Mouse (Mus musculus): ENCODE measurements around the gene Notch4. TPM values are rescaled to one million over a fixed set of nuclear protein-coding genes. Genes with fewer than 3 reads are reported as not detected.
A peak's percentile ranks its signal among the peaks of the same experiment; 100 is the strongest.

Gene Notch4
- total RNA-seq, 1 experiment from 2014 or later: 0.35 TPM

GRCm38 (mm10) chr17:34606186-34607039 lies 42.3 kb downstream of the Notch4 start:
- ATAC-seq (replicated peaks in 1 of 2; ENCODE audit: insufficient read depth in 1 of 2, low FRiP score in 2 of 2, low TSS enrichment in 1 of 2, low read depth in 1 of 2, poor library complexity in 2 of 2, severe bottlenecking in 2 of 2): no peak

DNA sequence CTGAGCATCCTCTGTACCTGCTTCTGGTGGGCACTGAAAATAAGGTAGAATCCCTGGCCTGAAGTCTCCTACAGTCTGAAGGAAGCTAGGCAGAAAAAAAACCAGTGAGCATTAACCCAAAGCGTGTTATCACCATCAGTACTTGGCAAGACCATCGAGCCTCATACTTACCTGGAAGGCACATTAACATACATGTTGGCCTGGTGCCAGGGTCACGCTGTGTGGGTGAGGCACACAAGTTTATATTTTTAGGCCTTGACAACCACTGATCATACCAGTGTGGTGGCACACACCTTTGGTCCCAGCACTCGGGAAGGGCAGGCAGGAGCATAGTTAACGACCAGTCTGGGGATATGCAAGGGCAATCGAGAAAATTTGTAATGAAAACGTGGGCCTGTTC lies 43.9 kb downstream of the Notch4 start:
- no peak for ATAC-seq (replicated peaks in 1 of 2; ENCODE audit: insufficient read depth in 1 of 2, low FRiP score in 2 of 2, low TSS enrichment in 1 of 2, low read depth in 1 of 2, poor library complexity in 2 of 2, severe bottlenecking in 2 of 2)

DNA sequence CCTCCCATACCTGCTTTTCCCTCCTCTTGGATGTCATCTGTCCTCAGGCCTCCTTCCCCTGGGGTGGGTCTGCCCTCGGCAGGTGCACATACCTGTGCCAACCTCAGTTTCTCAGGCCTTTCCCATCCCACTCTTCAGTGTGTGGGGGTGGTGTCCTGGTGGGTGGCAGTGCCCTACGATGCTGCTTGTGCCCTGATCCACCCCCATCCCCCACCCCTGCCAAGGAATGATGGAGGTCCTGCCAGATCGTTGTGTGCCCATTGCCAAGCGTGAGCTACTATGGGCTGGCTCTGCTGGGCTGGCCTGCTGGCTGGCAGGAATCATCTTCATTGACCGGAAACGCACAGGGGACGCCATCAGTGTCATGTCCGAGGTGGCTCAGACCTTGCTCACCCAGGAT lies 47.0 kb downstream of the Notch4 start:
- no peak for ATAC-seq (replicated peaks in 1 of 2; ENCODE audit: insufficient read depth in 1 of 2, low FRiP score in 2 of 2, low TSS enrichment in 1 of 2, low read depth in 1 of 2, poor library complexity in 2 of 2, severe bottlenecking in 2 of 2)

GRCm38 (mm10) chr17:34613054-34613645 lies 49.1 kb downstream of the Notch4 start:
- no peak for ATAC-seq (replicated peaks in 1 of 2; ENCODE audit: insufficient read depth in 1 of 2, low FRiP score in 2 of 2, low TSS enrichment in 1 of 2, low read depth in 1 of 2, poor library complexity in 2 of 2, severe bottlenecking in 2 of 2)

- no peak for ATAC-seq (replicated peaks in 1 of 2; ENCODE audit: insufficient read depth in 1 of 2, low FRiP score in 2 of 2, low TSS enrichment in 1 of 2, low read depth in 1 of 2, poor library complexity in 2 of 2, severe bottlenecking in 2 of 2)
Measured at GRCm38 (mm10) chr17:34613830-34614229, 49.8 kb downstream of the Notch4 start.

- ATAC-seq (replicated peaks in 1 of 2; ENCODE audit: insufficient read depth in 1 of 2, low FRiP score in 2 of 2, low TSS enrichment in 1 of 2, low read depth in 1 of 2, poor library complexity in 2 of 2, severe bottlenecking in 2 of 2): no peak
Measured at GRCm38 (mm10) chr17:34615871-34616270, 51.8 kb downstream of the Notch4 start, which contains the start of gene Egfl8. Gene Egfl8 (minus strand): TSS chr17:34615971.

DNA sequence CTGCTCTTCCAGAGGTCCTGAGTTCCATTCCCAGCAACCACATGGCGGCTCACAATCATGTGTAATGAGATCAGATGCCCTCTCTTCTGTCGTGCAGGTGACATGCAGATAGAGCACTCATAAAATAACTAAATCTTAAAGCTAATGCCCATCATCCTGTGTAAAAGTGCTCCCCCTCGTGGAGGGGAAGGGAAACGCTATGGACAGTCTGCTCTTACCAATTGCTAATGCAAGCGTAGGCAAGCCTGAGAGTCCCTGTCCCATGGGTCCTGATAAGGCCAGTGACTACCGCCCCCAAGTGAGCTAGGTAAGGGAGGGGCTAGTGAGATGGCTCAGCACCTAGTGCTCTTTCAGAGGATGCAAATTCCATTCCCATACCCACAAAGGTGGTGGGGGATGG lies 54.9 kb downstream of the Notch4 start:
- ATAC-seq (replicated peaks in 1 of 2; ENCODE audit: insufficient read depth in 1 of 2, low FRiP score in 2 of 2, low TSS enrichment in 1 of 2, low read depth in 1 of 2, poor library complexity in 2 of 2, severe bottlenecking in 2 of 2): peak; percentile 43 to 71; a peak in 3 of 4 replicates

DNA sequence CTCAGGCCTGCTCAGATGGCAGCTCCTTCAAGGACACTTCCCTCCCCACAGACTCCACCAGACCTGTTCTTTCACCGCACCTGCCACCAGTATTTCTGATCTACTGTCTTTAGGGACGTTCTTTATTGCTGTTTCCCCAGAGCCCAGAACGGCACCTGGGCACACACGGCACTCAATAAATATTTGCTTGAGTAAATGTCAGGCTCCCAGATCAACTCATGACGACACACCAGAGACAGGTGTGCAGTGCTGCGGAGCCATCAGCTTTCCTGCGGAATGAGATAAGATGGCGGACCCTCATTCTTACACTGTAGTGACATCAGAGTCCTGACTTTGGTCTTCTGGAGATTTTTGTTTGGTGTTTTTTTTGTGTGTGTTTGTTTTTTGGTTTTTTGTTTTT lies 56.9 kb downstream of the Notch4 start:
- no peak for ATAC-seq (replicated peaks in 1 of 2; ENCODE audit: insufficient read depth in 1 of 2, low FRiP score in 2 of 2, low TSS enrichment in 1 of 2, low read depth in 1 of 2, poor library complexity in 2 of 2, severe bottlenecking in 2 of 2)

GRCm38 (mm10) chr17:34623161-34623560 lies 59.1 kb downstream of the Notch4 start:
- ATAC-seq (replicated peaks in 1 of 2; ENCODE audit: insufficient read depth in 1 of 2, low FRiP score in 2 of 2, low TSS enrichment in 1 of 2, low read depth in 1 of 2, poor library complexity in 2 of 2, severe bottlenecking in 2 of 2): no peak

- ATAC-seq (replicated peaks in 1 of 2; ENCODE audit: insufficient read depth in 1 of 2, low FRiP score in 2 of 2, low TSS enrichment in 1 of 2, low read depth in 1 of 2, poor library complexity in 2 of 2, severe bottlenecking in 2 of 2): no peak
Measured at GRCm38 (mm10) chr17:34624981-34625380, 60.9 kb downstream of the Notch4 start.

GRCm38 (mm10) chr17:34626062-34626772 lies 62.1 kb downstream of the Notch4 start:
- no peak for ATAC-seq (replicated peaks in 1 of 2; ENCODE audit: insufficient read depth in 1 of 2, low FRiP score in 2 of 2, low TSS enrichment in 1 of 2, low read depth in 1 of 2, poor library complexity in 2 of 2, severe bottlenecking in 2 of 2)

DNA sequence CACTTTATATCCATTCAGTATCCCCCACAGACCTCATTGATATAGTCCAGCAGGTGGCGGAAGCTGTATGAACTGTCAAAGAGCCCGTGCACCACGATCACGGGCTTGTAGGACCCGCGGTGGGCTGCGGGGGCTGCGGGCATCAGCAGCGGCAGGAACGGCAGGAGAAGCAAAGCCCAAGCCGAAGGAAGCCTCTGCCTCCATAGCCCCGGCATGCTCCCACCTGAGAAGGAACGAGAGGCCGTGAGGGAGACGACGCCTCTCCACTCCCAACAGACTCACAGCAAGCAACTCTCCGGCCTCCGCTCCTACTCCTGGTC lies 62.7 kb downstream of the Notch4 start:
- ATAC-seq (replicated peaks in 1 of 2; ENCODE audit: insufficient read depth in 1 of 2, low FRiP score in 2 of 2, low TSS enrichment in 1 of 2, low read depth in 1 of 2, poor library complexity in 2 of 2, severe bottlenecking in 2 of 2): peak; percentile 18 to 22; a peak in 3 of 4 replicates

- peak; percentile 42 to 57 for ATAC-seq (replicated peaks in 1 of 2; ENCODE audit: insufficient read depth in 1 of 2, low FRiP score in 2 of 2, low TSS enrichment in 1 of 2, low read depth in 1 of 2, poor library complexity in 2 of 2, severe bottlenecking in 2 of 2)
Measured at GRCm38 (mm10) chr17:34627093-34627942, 63.2 kb downstream of the Notch4 start.

GRCm38 (mm10) chr17:34627943-34628643 lies 64.0 kb downstream of the Notch4 start, which contains the start of gene Ppt2:
Gene Ppt2 (minus strand): TSS chr17:34628510.
- 0 out of 4 replicates have a peak, but pooled peaks of 1 of the 2 experiments have one; percentile 2 for ATAC-seq (replicated peaks in 1 of 2; ENCODE audit: insufficient read depth in 1 of 2, low FRiP score in 2 of 2, low TSS enrichment in 1 of 2, low read depth in 1 of 2, poor library complexity in 2 of 2, severe bottlenecking in 2 of 2)

DNA sequence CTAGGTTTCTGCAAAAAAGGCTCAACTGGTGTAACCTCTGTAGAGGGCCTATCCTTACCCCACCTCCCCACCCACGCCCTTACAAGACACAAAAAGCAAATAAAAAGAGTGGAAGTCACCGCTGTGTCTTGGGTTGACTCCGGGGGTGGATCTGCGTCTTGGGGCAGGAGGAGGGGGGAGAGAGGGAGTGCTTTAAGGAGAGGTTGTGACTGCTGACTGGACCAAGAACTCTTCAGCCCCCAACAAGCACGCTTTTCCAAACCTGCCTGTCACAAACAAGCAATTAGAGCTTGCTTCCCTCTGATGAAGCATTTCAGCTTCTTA lies 64.5 kb downstream of the Notch4 start:
- no peak for ATAC-seq (replicated peaks in 1 of 2; ENCODE audit: insufficient read depth in 1 of 2, low FRiP score in 2 of 2, low TSS enrichment in 1 of 2, low read depth in 1 of 2, poor library complexity in 2 of 2, severe bottlenecking in 2 of 2)

DNA sequence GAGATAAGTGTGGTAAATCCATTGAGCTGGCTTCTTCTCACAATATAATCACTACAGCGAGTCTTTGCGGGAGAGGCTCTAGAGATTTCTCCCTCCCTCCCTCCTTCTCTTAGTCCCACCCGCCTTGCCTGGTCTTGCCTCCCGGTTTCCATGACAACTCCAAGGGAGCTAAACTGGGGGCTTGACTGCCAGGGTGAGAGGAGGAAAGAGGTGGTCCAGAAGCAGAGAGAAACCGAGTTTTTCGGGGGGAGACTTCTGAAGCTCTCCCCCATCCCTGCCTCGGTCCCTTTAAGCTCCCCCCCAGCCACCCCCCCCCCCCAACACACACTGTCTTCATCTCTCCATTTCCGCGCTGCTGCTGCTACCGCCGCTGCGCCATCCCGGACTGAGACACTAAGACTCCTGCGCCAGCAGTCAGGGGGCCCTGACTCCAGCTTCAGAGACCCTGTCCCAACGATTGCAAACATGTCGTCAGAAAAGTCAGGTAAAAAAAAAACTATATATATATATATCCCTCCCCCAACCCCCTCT lies 65.2 kb downstream of the Notch4 start, which contains the start of gene Prrt1:
Gene Prrt1, plus strand, starts transcription at position 313 of the 531 bp plus-strand sequence.
- ATAC-seq (replicated peaks in 1 of 2; ENCODE audit: insufficient read depth in 1 of 2, low FRiP score in 2 of 2, low TSS enrichment in 1 of 2, low read depth in 1 of 2, poor library complexity in 2 of 2, severe bottlenecking in 2 of 2): no peak
